Comparison of ENCODE assay signal across 9 mouse cellular contexts in genomic region chr10:115713896-115714295, GRCm38 (mm10).
DNase-seq lines count a peak whose midpoint lies in the region; TF ChIP-seq lines count a peak whose summit lies in the region.
"Had no signal": no experiment of that assay in that cellular context is flagged by ENCODE, and none has a peak within 500 bp of the region (broad histone marks: within the 10 kb centered on the region; RNA-seq: fewer than 3 reads in every experiment).

No protein-coding gene starts in this region.

- H3K36me3 ChIP-seq in liver, adult 2 months (ENCODE audit: control insufficient read depth, insufficient read depth, low read length), result no peaks in the 10 kb centered on the region
- H3K36me3 ChIP-seq: embryonic facial prominence, embryonic 13.5 days; hindbrain, embryonic 13.5 days had no signal

- TF ChIP-seq CTCF in liver, adult 2 months (IDR thresholded peaks at IDR 0.05; ENCODE audit: low read depth, low read length), result no peak

- TF ChIP-seq POLR2A in liver, adult 2 months (IDR thresholded peaks at IDR 0.05; ENCODE audit: extremely low read depth, insufficient read depth, low read length), result no peak

- no peaks in the 10 kb centered on the region for H3K27me3 ChIP-seq in liver, adult 2 months (ENCODE audit: control insufficient read depth, insufficient read depth, low read length)
- H3K27me3 ChIP-seq: hindbrain, embryonic 13.5 days had no signal

- no peak overlapping the region for H3K27ac ChIP-seq in liver, adult 2 months (replicated peaks; ENCODE audit: insufficient read depth, low read depth, low read length)
- H3K27ac ChIP-seq: embryonic facial prominence, embryonic 13.5 days; hindbrain, embryonic 13.5 days had no signal

- no peak overlapping the region for H3K4me3 ChIP-seq in liver, adult 2 months (ENCODE audit: insufficient read depth, low read depth, low read length)
- H3K4me3 ChIP-seq: embryonic facial prominence, embryonic 13.5 days; hindbrain, embryonic 13.5 days had no signal

- H3K4me1 ChIP-seq in liver, adult 2 months (ENCODE audit: control insufficient read depth, insufficient read depth, low read length), result no peaks in the 10 kb centered on the region

- DNase-seq in liver, adult 2 months (ENCODE audit: extremely low read depth, low read depth, low spot score), result peak; percentile 21
- no peak for DNase-seq in liver
- DNase-seq in embryo, embryonic 9.5 days (ENCODE audit: extremely low spot score), result peak; percentile 27
- DNase-seq in kidney, adult 9 months, result peak; percentile 62
- peak; percentile 26 for DNase-seq in skeletal muscle tissue, adult 2 months (ENCODE audit: low read depth, low spot score)
- no peak for DNase-seq in right cerebral cortex, postnatal 4 days
- no peak for DNase-seq in layer of hippocampus, postnatal 25 days (ENCODE audit: extremely low spot score in 1 of 2, low spot score in 1 of 2)

- no peaks in the 10 kb centered on the region for H3K79me2 ChIP-seq in liver, adult 2 months (ENCODE audit: control insufficient read depth, insufficient read depth, low read length)

- no peak overlapping the region for H3K9ac ChIP-seq in liver, adult 2 months (ENCODE audit: low read depth, low read length)
- H3K9ac ChIP-seq: embryonic facial prominence, embryonic 13.5 days; hindbrain, embryonic 13.5 days had no signal

- WGBS in liver, adult 2 months, result 60% methylated on average over 6 of the region's 6 CpGs

Comparison
In these comparisons a context has a peak if more than half of its experiments do, and no peak if none do; other contexts are left out.
1. DNase-seq: peak in liver, adult 2 months (single experiment), embryo, embryonic 9.5 days (single experiment), kidney, adult 9 months (single experiment) and skeletal muscle tissue, adult 2 months (single experiment); none in liver (single experiment), right cerebral cortex, postnatal 4 days (single experiment) and layer of hippocampus, postnatal 25 days (0 of 2).